ENCODE assay signal across 12 mouse cellular contexts in genomic region chr1:152792736-152793494, GRCm38 (mm10). TPM values are rescaled to one million over a fixed set of nuclear protein-coding genes. Genes with fewer than 3 reads are reported as not detected.
DNase-seq lines count a peak whose midpoint lies in the region; ATAC-seq and TF ChIP-seq lines count a peak whose summit lies in the region.
"Had no signal": no experiment of that assay in that cellular context is flagged by ENCODE, and none has a peak within 500 bp of the region (broad histone marks: within the 10 kb centered on the region; RNA-seq: fewer than 3 reads in every experiment).

No protein-coding gene starts in this region.

- H3K4me2 ChIP-seq in heart, embryonic 13.5 days: no peak overlapping the region
- no peak overlapping the region for H3K4me2 ChIP-seq in forebrain, postnatal 0 days (ENCODE audit: low read depth)
- H3K4me2 ChIP-seq in limb, embryonic 15.5 days: no peak overlapping the region
- H3K4me2 ChIP-seq in liver, postnatal 0 days (ENCODE audit: low read depth, low read length): no peak overlapping the region

- no peak for TF ChIP-seq EP300 in liver, postnatal 0 days (IDR thresholded peaks at IDR 0.05; ENCODE audit: low read depth)

- 58% methylated on average over 12 of the region's 12 CpGs for WGBS in heart, embryonic 13.5 days
- WGBS in forebrain, postnatal 0 days: 15% methylated on average over 12 of the region's 12 CpGs
- WGBS in limb, embryonic 15.5 days: 54% methylated on average over 12 of the region's 12 CpGs
- 75% methylated on average over 12 of the region's 12 CpGs for WGBS in liver, postnatal 0 days (ENCODE audit: insufficient replicate concordance)

- no peaks in the 10 kb centered on the region for H3K27me3 ChIP-seq in heart, embryonic 13.5 days (replicated peaks)
- H3K27me3 ChIP-seq in forebrain, postnatal 0 days (ENCODE audit: insufficient read depth, low read length): no peaks in the 10 kb centered on the region
- H3K27me3 ChIP-seq in limb, embryonic 15.5 days: no peaks in the 10 kb centered on the region
- H3K27me3 ChIP-seq in liver, postnatal 0 days (ENCODE audit: insufficient read depth, low read length): no peaks in the 10 kb centered on the region

- peaks cover 41% of the 10 kb centered on the region for H3K4me1 ChIP-seq in heart, embryonic 13.5 days
- H3K4me1 ChIP-seq in forebrain, postnatal 0 days (ENCODE audit: insufficient read depth): no peaks in the 10 kb centered on the region
- H3K4me1 ChIP-seq in limb, embryonic 15.5 days: peaks cover 14% of the 10 kb centered on the region
- H3K4me1 ChIP-seq in liver, postnatal 0 days (ENCODE audit: insufficient read depth): peaks cover 15% of the 10 kb centered on the region

- intact Hi-C loops in heart, postnatal 36 days (cut with DNase I): loop anchor here (5.0 to 10.0 kb wide), 2 partner anchors 299 to 582 kb away; no protein-coding TSS in a partner anchor

- no peak overlapping the region for H3K9ac ChIP-seq in heart, embryonic 13.5 days
- H3K9ac ChIP-seq in forebrain, postnatal 0 days: no peak overlapping the region
- H3K9ac ChIP-seq in limb, embryonic 15.5 days: no peak overlapping the region
- no peak overlapping the region for H3K9ac ChIP-seq in liver, postnatal 0 days (replicated peaks)

- DNase-seq in heart, postnatal 36 days: no peak
- peak; percentile 74 for DNase-seq in ZHBTc4 (ENCODE audit: low read depth, low spot score)
- DNase-seq in forebrain, postnatal 0 days: peak; percentile 18
- DNase-seq in liver, postnatal 0 days: no peak
- DNase-seq in heart, adult 9 months (ENCODE audit: low spot score in 2 of 2): no peak
- DNase-seq: heart, adult 18-20 months had no signal

- H3K27ac ChIP-seq in heart, embryonic 13.5 days (replicated peaks): peak overlapping the region; percentile 32; the same call in 1 of the 2 replicates
- no peak overlapping the region for H3K27ac ChIP-seq in forebrain, postnatal 0 days (ENCODE audit: low read depth, low read length)
- H3K27ac ChIP-seq in limb, embryonic 15.5 days: peak overlapping the region; percentile 54
- H3K27ac ChIP-seq in liver, postnatal 0 days (ENCODE audit: low read depth): no peak overlapping the region

- H3K9me3 ChIP-seq in heart, embryonic 13.5 days: no peaks in the 10 kb centered on the region
- no peaks in the 10 kb centered on the region for H3K9me3 ChIP-seq in forebrain, postnatal 0 days (ENCODE audit: low read length)
- H3K9me3 ChIP-seq in limb, embryonic 15.5 days: no peaks in the 10 kb centered on the region
- no peaks in the 10 kb centered on the region for H3K9me3 ChIP-seq in liver, postnatal 0 days (ENCODE audit: low read length)

- H3K36me3 ChIP-seq in heart, embryonic 13.5 days: no peaks in the 10 kb centered on the region
- no peaks in the 10 kb centered on the region for H3K36me3 ChIP-seq in forebrain, postnatal 0 days (ENCODE audit: insufficient read depth)
- H3K36me3 ChIP-seq in limb, embryonic 15.5 days: no peaks in the 10 kb centered on the region
- H3K36me3 ChIP-seq in liver, postnatal 0 days (replicated peaks; ENCODE audit: insufficient read depth, low read length): no peaks in the 10 kb centered on the region

- H3K4me3 ChIP-seq in heart, embryonic 13.5 days: no peak overlapping the region
- no peak overlapping the region for H3K4me3 ChIP-seq in forebrain, postnatal 0 days (ENCODE audit: low read depth, low read length)
- H3K4me3 ChIP-seq in limb, embryonic 15.5 days: no peak overlapping the region
- no peak overlapping the region for H3K4me3 ChIP-seq in liver, postnatal 0 days (ENCODE audit: low read depth, low read length)
- H3K4me3 ChIP-seq: myocyte had no signal

- TF ChIP-seq CTCF in forebrain, postnatal 0 days (IDR thresholded peaks at IDR 0.05; ENCODE audit: low read depth): no peak
- no peak for TF ChIP-seq CTCF in liver, postnatal 0 days (IDR thresholded peaks at IDR 0.05; ENCODE audit: low read depth)

- ATAC-seq in heart, embryonic 13.5 days (ENCODE audit: extremely low read depth, insufficient number of reproducible peaks, low FRiP score, low TSS enrichment): no peak
- peak; percentile 86 for ATAC-seq in forebrain, postnatal 0 days
- ATAC-seq in limb, embryonic 15.5 days (ENCODE audit: insufficient number of reproducible peaks, low FRiP score, low TSS enrichment, low read depth): no peak
- ATAC-seq in liver, postnatal 0 days: no peak
- no peak for ATAC-seq in CD4-positive, CD25-positive, alpha-beta regulatory T cell, adult 4 months

RNA-seq across cellular contexts. Expression of gene Ncf2, which starts 7.1 kb away (rescaled TPM):
- 3.3 and 4.6 TPM in 2 replicates for polyA plus RNA-seq in heart, embryonic 13.5 days (2015; fragmentation: Nextera tagmentation; extraction: Ambion mirVana)
- 1 to 10 TPM; 4.4 to 6.0 TPM for total RNA-seq in heart, postnatal 36 days (2021)
- total RNA-seq in forebrain, postnatal 0 days (2014; rRNA removed): 2.3 and 4.1 TPM in 2 replicates
- 1.9 and 2.0 TPM in 2 replicates for polyA plus RNA-seq in forebrain, postnatal 0 days (2015; fragmentation: Nextera tagmentation; extraction: Ambion mirVana)
- polyA plus RNA-seq in limb, embryonic 15.5 days (2015; fragmentation: Nextera tagmentation; extraction: Ambion mirVana): 6.3 and 6.6 TPM in 2 replicates
- 12.5 and 13.8 TPM in 2 replicates for polyA plus RNA-seq in liver, postnatal 0 days (2015; fragmentation: Nextera tagmentation; extraction: Ambion mirVana)
- polyA plus RNA-seq in CD4-positive, CD25-positive, alpha-beta regulatory T cell, adult 4 months (2017; shearing (Covaris generic)): 1 to 10 TPM; 2.9 to 6.9 TPM

RNA-seq across cellular contexts. Expression of gene Arpc5, which starts 26.6 kb away (rescaled TPM):
- 198 and 202 TPM in 2 replicates for polyA plus RNA-seq in heart, embryonic 13.5 days (2015; fragmentation: Nextera tagmentation; extraction: Ambion mirVana)
- 10 to 100 TPM; 33.3 to 36.6 TPM for total RNA-seq in heart, postnatal 36 days (2021)
- 301 and 341 TPM in 2 replicates for total RNA-seq in forebrain, postnatal 0 days (2014; rRNA removed)
- polyA plus RNA-seq in forebrain, postnatal 0 days (2015; fragmentation: Nextera tagmentation; extraction: Ambion mirVana): 537 and 561 TPM in 2 replicates
- polyA plus RNA-seq in limb, embryonic 15.5 days (2015; fragmentation: Nextera tagmentation; extraction: Ambion mirVana): 271 and 274 TPM in 2 replicates
- 157 and 162 TPM in 2 replicates for polyA plus RNA-seq in liver, postnatal 0 days (2015; fragmentation: Nextera tagmentation; extraction: Ambion mirVana)
- 100 to 1,000 TPM; 479 to 556 TPM for polyA plus RNA-seq in CD4-positive, CD25-positive, alpha-beta regulatory T cell, adult 4 months (2017; shearing (Covaris generic))

RNA-seq across cellular contexts. Expression of gene Rgl1, which starts 26.8 kb away (rescaled TPM):
- 54.1 and 59.2 TPM in 2 replicates for polyA plus RNA-seq in heart, embryonic 13.5 days (2015; fragmentation: Nextera tagmentation; extraction: Ambion mirVana)
- total RNA-seq in heart, postnatal 36 days (2021): 10 to 100 TPM; 34.9 to 38.3 TPM
- total RNA-seq in forebrain, postnatal 0 days (2014; rRNA removed): 26.7 and 27.8 TPM in 2 replicates
- 18.8 and 22.5 TPM in 2 replicates for polyA plus RNA-seq in forebrain, postnatal 0 days (2015; fragmentation: Nextera tagmentation; extraction: Ambion mirVana)
- polyA plus RNA-seq in limb, embryonic 15.5 days (2015; fragmentation: Nextera tagmentation; extraction: Ambion mirVana): 42.8 and 46.6 TPM in 2 replicates
- 11.7 and 16.2 TPM in 2 replicates for polyA plus RNA-seq in liver, postnatal 0 days (2015; fragmentation: Nextera tagmentation; extraction: Ambion mirVana)
- polyA plus RNA-seq in CD4-positive, CD25-positive, alpha-beta regulatory T cell, adult 4 months (2017; shearing (Covaris generic)): under 1 TPM; 0.09 to 0.19 TPM

RNA-seq across cellular contexts. Expression of gene Apobec4, which starts 42.6 kb away (rescaled TPM):
- not detected in 2 replicates for polyA plus RNA-seq in heart, embryonic 13.5 days (2015; fragmentation: Nextera tagmentation; extraction: Ambion mirVana)
- not detected for total RNA-seq in heart, postnatal 36 days (2021)
- 0.15 and 0.48 TPM in 2 replicates for total RNA-seq in forebrain, postnatal 0 days (2014; rRNA removed)
- polyA plus RNA-seq in forebrain, postnatal 0 days (2015; fragmentation: Nextera tagmentation; extraction: Ambion mirVana): 0.09 and 0.19 TPM in 2 replicates
- not detected in 2 replicates for polyA plus RNA-seq in limb, embryonic 15.5 days (2015; fragmentation: Nextera tagmentation; extraction: Ambion mirVana)
- polyA plus RNA-seq in liver, postnatal 0 days (2015; fragmentation: Nextera tagmentation; extraction: Ambion mirVana): not detected in 2 replicates
- polyA plus RNA-seq in CD4-positive, CD25-positive, alpha-beta regulatory T cell, adult 4 months (2017; shearing (Covaris generic)): not detected
- total RNA-seq: heart, adult 18-20 months; layer of hippocampus, postnatal 14 days; MEL had no signal
- polyA plus RNA-seq: myocyte had no signal

Comparison
In these comparisons a context has a peak if more than half of its experiments do, and no peak if none do; other contexts are left out.
1. H3K27ac ChIP-seq: peak in heart, embryonic 13.5 days (single experiment) and limb, embryonic 15.5 days (single experiment); none in forebrain, postnatal 0 days (single experiment) and liver, postnatal 0 days (single experiment).
2. DNase-seq: peak in ZHBTc4 (single experiment) and forebrain, postnatal 0 days (single experiment); none in heart, postnatal 36 days (0 of 2), liver, postnatal 0 days (single experiment) and heart, adult 9 months (0 of 2).
3. RNA of gene Rgl1, which starts 26.8 kb away (polyA plus RNA-seq): 54.1 to 59.2 TPM in heart, embryonic 13.5 days, 42.8 to 46.6 TPM in limb, embryonic 15.5 days, 18.8 to 22.5 TPM in forebrain, postnatal 0 days and 11.7 to 16.2 TPM in liver, postnatal 0 days; 0.09 to 0.19 TPM in CD4-positive, CD25-positive, alpha-beta regulatory T cell, adult 4 months; every median in the first group is over 10 times any median in the second.